Mouse (Mus musculus) kidney, adult 2 months (tissue): ENCODE results near the gene Vmo1. TPM values are rescaled to one million over a fixed set of nuclear protein-coding genes. Genes with fewer than 3 reads are reported as not detected.

Source experiments
- DNase-seq: peaks from one replicate; pipeline ENCODE4 v3.0.0; 2021
- H3K27ac ChIP-seq: fragments of 200-500 bp; 2 replicates; pipeline ENCODE4 v1.5.1; 2012; ENCODE audit warnings: low read depth, low read length, control low read depth, inconsistent platforms; ENCODE audit not compliant: insufficient read depth
- H3K27me3 ChIP-seq: fragments of 200-500 bp; replicated peaks from 2 replicates; pipeline ENCODE4 v1.6.1; 2012; ENCODE audit warnings: mild to moderate bottlenecking, moderate library complexity, low read length, inconsistent platforms; ENCODE audit not compliant: control insufficient read depth, insufficient read depth
- H3K36me3 ChIP-seq: fragments of 200-500 bp; 2 replicates; pipeline ENCODE4 v1.6.1; 2012; ENCODE audit warnings: mild to moderate bottlenecking, moderate library complexity, low read length, inconsistent platforms; ENCODE audit not compliant: control insufficient read depth, insufficient read depth
- H3K4me1 ChIP-seq: fragments of 200-500 bp; 2 replicates; pipeline ENCODE4 v1.6.1; 2011; ENCODE audit warnings: low read length; ENCODE audit not compliant: control insufficient read depth, insufficient read depth
- H3K4me3 ChIP-seq: fragments of 200-500 bp; 2 replicates; pipeline ENCODE4 v1.5.1; 2011; ENCODE audit warnings: mild to moderate bottlenecking, low read depth, low read length, control low read depth; ENCODE audit not compliant: insufficient read depth
- CTCF ChIP-seq: fragments of 200-500 bp; conservative IDR thresholded peaks from 2 replicates; pipeline ENCODE4 v1.5.1; 2011; ENCODE audit warnings: low read depth, mild to moderate bottlenecking, control low read depth, low read length, moderate library complexity, mixed read lengths; ENCODE audit not compliant: insufficient read depth, insufficient read length
- POLR2A ChIP-seq: fragments of 200-500 bp; IDR thresholded peaks from one replicate; pipeline ENCODE4 v1.6.1; 2011; ENCODE audit warnings: low read depth, low read length, control low read depth
- WGBS: fragments of 180-500 bp; shearing (Covaris S2); methylation state at CpG from one replicate; pipeline ENCODE4 v1.1.7; 2018; 5-methylcytosine and 5-hydroxymethylcytosine counted together
- polyA plus RNA-seq: library from polyadenylated mRNA; depleted of rRNA; stranded (reverse); fragments of >200 nt; gene quantifications from 2 replicates; pipeline ENCODE4 v1.2.3, GENCODE M21; 2012; rRNA removed

Gene Vmo1
- polyA plus RNA-seq, 1 experiment = not detected

DNA sequence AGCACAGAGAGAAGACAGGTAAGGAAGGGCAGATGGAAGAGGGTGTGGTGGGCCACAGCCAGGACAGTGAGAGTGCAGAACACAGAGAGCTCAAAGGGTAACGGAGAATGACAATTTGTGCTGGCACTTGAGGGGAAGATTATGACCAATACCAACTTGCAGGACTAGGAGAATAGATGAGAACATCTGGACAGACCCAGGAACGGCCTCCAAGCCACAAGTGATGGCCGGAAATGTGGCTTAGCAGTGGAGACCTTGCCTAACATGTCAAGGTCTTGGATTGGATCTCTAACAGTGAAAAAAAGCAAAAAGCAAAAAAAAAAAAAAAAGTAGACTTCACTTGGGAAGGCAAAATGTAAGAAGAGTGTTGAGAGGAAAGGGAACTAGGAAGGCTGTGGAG is 44.7 kb downstream of the Vmo1 start:
- Histone ChIP-seq H3K27ac (no peak overlapping the region), H3K4me3 (no peak overlapping the region), H3K4me1 (peaks cover 19% of the 10 kb centered on the region; the same call in 1 of the 2 replicates), H3K36me3 (no peaks in the 10 kb centered on the region), H3K27me3 (no peaks in the 10 kb centered on the region)
- 90% methylated on average over 3 of the region's 3 CpGs for WGBS
- no peak for TF ChIP-seq CTCF
- TF ChIP-seq POLR2A = no peak
- DNase-seq = no peak

- peaks cover 7% of the 10 kb centered on the region; the same call in 1 of the 2 replicates for H3K4me1 ChIP-seq
- H3K27ac ChIP-seq = peak overlapping the region; percentile 57
- H3K27me3 ChIP-seq = no peaks in the 10 kb centered on the region
- DNase-seq = peak; percentile 42
- H3K4me3 ChIP-seq = no peak overlapping the region
- no peaks in the 10 kb centered on the region for H3K36me3 ChIP-seq
- 56% methylated on average over 5 of the region's 5 CpGs for WGBS
- TF ChIP-seq CTCF = no peak
- no peak for TF ChIP-seq POLR2A
Observed at GRCm38 (mm10) chr11:70467902-70468619, 46.4 kb downstream of the Vmo1 start.

- H3K36me3 ChIP-seq = no peaks in the 10 kb centered on the region
- H3K27me3 ChIP-seq = no peaks in the 10 kb centered on the region
- 20% methylated on average over 23 of the region's 23 CpGs for WGBS
- H3K4me1 ChIP-seq = peaks cover 7% of the 10 kb centered on the region; the same call in 1 of the 2 replicates
- DNase-seq = peak; percentile 61
- H3K4me3 ChIP-seq = peak overlapping the region; percentile 4; the same call in 1 of the 2 replicates
- peak overlapping the region; percentile 37; the same call in 1 of the 2 replicates for H3K27ac ChIP-seq
- TF ChIP-seq POLR2A (no peak), CTCF (no peak)
Observed at GRCm38 (mm10) chr11:70465824-70466223, 48.6 kb downstream of the Vmo1 start.

GRCm38 (mm10) chr11:70465211-70465610 is 49.2 kb downstream of the Vmo1 start:
- no peak for DNase-seq
- H3K36me3 ChIP-seq = no peaks in the 10 kb centered on the region
- TF ChIP-seq POLR2A (no peak), CTCF (no peak)
- peaks cover 7% of the 10 kb centered on the region; the same call in 1 of the 2 replicates for H3K4me1 ChIP-seq
- no peak overlapping the region for H3K4me3 ChIP-seq
- H3K27me3 ChIP-seq = no peaks in the 10 kb centered on the region
- no peak overlapping the region for H3K27ac ChIP-seq
- 67% methylated on average over 16 of the region's 16 CpGs for WGBS

DNA sequence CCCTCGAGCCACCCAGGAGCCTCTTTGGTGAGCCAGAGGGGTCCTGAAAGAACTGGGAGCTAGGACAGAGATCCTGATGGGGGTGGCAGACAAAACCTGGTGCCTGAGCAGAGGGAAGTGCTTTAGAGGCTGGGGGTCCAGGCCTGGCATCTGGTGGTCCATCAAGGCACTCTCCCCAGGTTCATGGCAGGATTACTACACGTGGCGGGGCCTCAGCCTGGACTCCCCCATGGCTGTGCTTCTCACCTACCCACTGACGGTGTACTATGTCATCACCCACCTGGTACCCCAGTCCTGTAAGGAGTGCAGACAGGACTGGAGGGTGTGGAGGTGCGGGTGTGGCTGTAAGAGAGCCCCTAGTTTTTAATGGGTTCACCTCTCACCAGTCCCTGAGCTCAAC is 50.4 kb downstream of the Vmo1 start:
- WGBS = 92% methylated on average over 5 of the region's 5 CpGs
- TF ChIP-seq CTCF (no peak), POLR2A (no peak)
- Histone ChIP-seq H3K27ac (no peak overlapping the region), H3K27me3 (no peaks in the 10 kb centered on the region), H3K36me3 (no peaks in the 10 kb centered on the region), H3K4me3 (no peak overlapping the region), H3K4me1 (peaks cover 7% of the 10 kb centered on the region; the same call in 1 of the 2 replicates)
- no peak for DNase-seq

Other genes starting within 250 kb of the Vmo1 start
- 0.07 TPM in 1 of 2 replicates, not detected in the other for gene Alox12e, start 192.0 kb downstream of the Vmo1 start, polyA plus RNA-seq
- 0.16 and 0.72 TPM in 2 replicates for gene Alox15, start 162.6 kb downstream of the Vmo1 start, polyA plus RNA-seq
- gene Pelp1, start 104.6 kb downstream of the Vmo1 start, polyA plus RNA-seq = 12.4 and 12.9 TPM in 2 replicates
- 30.2 and 33.7 TPM in 2 replicates for gene Arrb2, start 82.0 kb downstream of the Vmo1 start, polyA plus RNA-seq
- 27.0 and 27.9 TPM in 2 replicates for gene Med11, start 62.7 kb downstream of the Vmo1 start, polyA plus RNA-seq
- 11.6 and 12.4 TPM in 2 replicates for gene Zmynd15, start 55.2 kb downstream of the Vmo1 start, polyA plus RNA-seq
- gene Cxcl16, start 54.6 kb downstream of the Vmo1 start, polyA plus RNA-seq = 99.3 and 103 TPM in 2 replicates
- 0.31 TPM in 1 of 2 replicates, not detected in the other for gene Tm4sf5, start 9.4 kb downstream of the Vmo1 start, polyA plus RNA-seq
- 2.8 and 3.3 TPM in 2 replicates for gene Gltpd2, start 4.6 kb upstream of the Vmo1 start, polyA plus RNA-seq
- 335 and 398 TPM in 2 replicates for gene Psmb6, start 10.8 kb upstream of the Vmo1 start, polyA plus RNA-seq
- gene Gm40193, start 18.3 kb upstream of the Vmo1 start, polyA plus RNA-seq = not detected in 2 replicates
- gene Pld2, start 25.4 kb upstream of the Vmo1 start, polyA plus RNA-seq = 16.6 and 18.0 TPM in 2 replicates
- gene Mink1, start 48.3 kb upstream of the Vmo1 start, polyA plus RNA-seq = 73.1 and 91.8 TPM in 2 replicates
- 0.29 TPM in 1 of 2 replicates, not detected in the other for gene 4930544D05Rik, start 101.2 kb upstream of the Vmo1 start, polyA plus RNA-seq
- 0.86 and 1.0 TPM in 2 replicates for gene Chrne, start 104.6 kb upstream of the Vmo1 start, polyA plus RNA-seq
- 0.03 TPM in 1 of 2 replicates, not detected in the other for gene Gp1ba, start 124.5 kb upstream of the Vmo1 start, polyA plus RNA-seq
- gene Rnf167, start 132.6 kb upstream of the Vmo1 start, polyA plus RNA-seq = 118 and 123 TPM in 2 replicates
- 281 and 284 TPM in 2 replicates for gene Slc25a11, start 132.9 kb upstream of the Vmo1 start, polyA plus RNA-seq
- 686 and 750 TPM in 2 replicates for gene Pfn1, start 140.0 kb upstream of the Vmo1 start, polyA plus RNA-seq
- gene Eno3, start 142.6 kb upstream of the Vmo1 start, polyA plus RNA-seq = 9.2 and 30.9 TPM in 2 replicates
- 44.6 and 59.8 TPM in 2 replicates for gene Spag7, start 154.8 kb upstream of the Vmo1 start, polyA plus RNA-seq
- gene Camta2, start 173.5 kb upstream of the Vmo1 start, polyA plus RNA-seq = 23.6 and 28.7 TPM in 2 replicates
- 5.3 and 5.4 TPM in 2 replicates for gene Inca1, start 185.5 kb upstream of the Vmo1 start, polyA plus RNA-seq
- gene Kif1c, start 185.9 kb upstream of the Vmo1 start, polyA plus RNA-seq = 91.0 and 94.9 TPM in 2 replicates
- 1.7 and 2.4 TPM in 2 replicates for gene Zfp3, start 249.6 kb upstream of the Vmo1 start, polyA plus RNA-seq